Mouse (Mus musculus): ENCODE data around the gene Crhr1. TPM values are rescaled to one million over a fixed set of nuclear protein-coding genes. Genes with fewer than 3 reads are reported as not detected.

The Crhr1 gene
- polyA plus RNA-seq, 1 experiment: not detected

DNA sequence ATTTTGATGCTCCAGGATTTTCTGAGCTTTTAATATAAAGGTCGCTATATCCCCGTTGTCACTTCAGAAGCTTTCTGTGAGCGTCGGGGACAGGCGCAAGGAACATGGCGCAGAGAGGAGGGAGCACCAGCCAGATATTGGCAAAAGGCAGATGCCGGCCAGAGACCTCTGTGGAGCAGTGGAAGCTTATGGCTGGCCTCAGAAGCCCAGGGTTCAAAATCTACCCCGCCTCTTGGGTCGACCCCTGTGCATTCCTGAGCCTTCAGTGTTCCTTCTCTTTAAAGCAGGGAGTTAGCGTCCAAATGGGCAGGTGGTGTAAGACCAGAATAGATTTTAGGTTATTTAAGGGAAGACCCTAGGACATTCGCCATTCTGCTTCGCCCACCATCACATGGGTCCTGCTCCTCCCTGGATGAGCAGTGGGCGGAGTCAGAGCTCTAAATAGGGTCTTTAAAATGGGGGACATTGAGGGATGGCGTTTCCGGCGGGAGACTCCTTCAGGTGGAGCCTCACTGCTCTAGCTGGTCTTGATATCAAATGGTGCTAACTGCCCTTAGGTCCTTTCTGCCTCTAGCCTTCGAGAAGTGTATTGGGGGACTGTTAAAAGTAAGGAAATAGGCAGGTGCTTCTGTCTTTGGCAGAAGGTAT lies 25.7 kb downstream of the Crhr1 start:
- no peaks in the 10 kb centered on the region for H3K36me3 ChIP-seq (ENCODE audit: control insufficient read depth, insufficient read depth)
- H3K4me3 ChIP-seq: peak overlapping the region; percentile 9
- peak overlapping the region; percentile 74 for H3K4me2 ChIP-seq (ENCODE audit: low read depth)
- peaks cover 6% of the 10 kb centered on the region for H3K27me3 ChIP-seq (ENCODE audit: control insufficient read depth, insufficient read depth, insufficient read length)
- H3K79me2 ChIP-seq (ENCODE audit: control insufficient read depth, insufficient read depth): no peaks in the 10 kb centered on the region
- TF ChIP-seq REST (IDR thresholded peaks at IDR 0.05; ENCODE audit: insufficient read depth, insufficient read length) (no peak), POLR2A (IDR thresholded peaks at IDR 0.05; ENCODE audit: insufficient read length, low read depth) (no peak)
- no peak overlapping the region for H3ac ChIP-seq (ENCODE audit: control insufficient read depth, insufficient read length)

DNA sequence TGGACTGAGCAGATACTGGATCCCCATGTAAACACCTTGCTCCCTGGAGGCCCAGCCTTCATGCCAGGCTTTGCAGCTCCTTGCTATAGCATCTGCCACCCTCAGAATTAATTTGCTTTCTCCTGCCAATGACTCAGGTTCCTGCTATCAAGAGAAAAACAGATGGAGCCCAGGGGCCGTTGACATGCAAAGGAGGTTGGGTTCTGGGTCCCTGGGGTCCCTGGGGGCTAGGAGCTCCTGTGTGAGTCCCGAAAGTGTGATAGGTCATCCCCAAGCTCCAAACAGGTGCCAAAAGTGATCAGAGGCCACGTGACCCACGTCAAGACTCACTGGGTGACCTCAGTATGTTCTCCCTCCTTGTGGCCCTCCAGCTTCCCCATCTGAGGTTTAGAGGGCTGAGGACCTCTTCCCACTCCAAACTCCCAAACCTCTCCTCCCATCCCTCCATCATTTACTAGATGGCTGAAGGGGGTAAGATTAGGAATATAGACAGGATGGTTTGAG lies 27.2 kb downstream of the Crhr1 start:
- no peak overlapping the region for H3ac ChIP-seq (ENCODE audit: control insufficient read depth, insufficient read length)
- H3K27me3 ChIP-seq (ENCODE audit: control insufficient read depth, insufficient read depth, insufficient read length): no peaks in the 10 kb centered on the region
- H3K4me3 ChIP-seq: no peak overlapping the region
- H3K36me3 ChIP-seq (ENCODE audit: control insufficient read depth, insufficient read depth): no peaks in the 10 kb centered on the region
- TF ChIP-seq MYOG (IDR thresholded peaks at IDR 0.05; ENCODE audit: control insufficient read depth in 1 of 3, insufficient read depth in 1 of 3, insufficient read length in 2 of 3, low read depth in 2 of 3) (no peak), REST (IDR thresholded peaks at IDR 0.05; ENCODE audit: insufficient read depth, insufficient read length) (no peak)
- no peaks in the 10 kb centered on the region for H3K79me2 ChIP-seq (ENCODE audit: control insufficient read depth, insufficient read depth)
- H3K4me2 ChIP-seq (ENCODE audit: low read depth): no peak overlapping the region

DNA sequence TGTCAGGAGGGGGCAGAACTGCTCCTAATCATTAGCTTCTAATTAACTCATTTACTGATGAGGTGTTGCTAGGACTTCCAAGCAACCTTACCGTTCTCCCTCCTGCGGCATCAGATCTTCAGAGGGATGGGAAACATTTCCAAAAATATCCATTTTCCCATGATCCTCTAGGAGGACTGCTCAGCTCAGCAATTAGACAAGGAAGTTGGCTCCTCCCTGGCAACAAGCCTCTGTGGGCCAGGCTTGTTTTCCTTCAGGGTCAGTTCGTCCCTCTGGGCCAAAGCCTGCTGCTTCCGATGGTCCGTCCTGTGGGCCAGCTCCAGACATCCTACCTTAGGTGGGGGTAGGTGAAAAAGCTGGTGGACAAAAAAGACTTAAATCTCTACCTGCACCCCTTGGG lies 28.5 kb downstream of the Crhr1 start:
- H3ac ChIP-seq (ENCODE audit: control insufficient read depth, insufficient read length): no peak overlapping the region
- no peak overlapping the region for H3K4me2 ChIP-seq (ENCODE audit: low read depth)
- TF ChIP-seq REST (IDR thresholded peaks at IDR 0.05; ENCODE audit: insufficient read depth, insufficient read length): no peak
- H3K27me3 ChIP-seq (ENCODE audit: control insufficient read depth, insufficient read depth, insufficient read length): no peaks in the 10 kb centered on the region
- H3K4me3 ChIP-seq: no peak overlapping the region
- H3K36me3 ChIP-seq (ENCODE audit: control insufficient read depth, insufficient read depth): no peaks in the 10 kb centered on the region
- H3K79me2 ChIP-seq (ENCODE audit: control insufficient read depth, insufficient read depth): no peaks in the 10 kb centered on the region

GRCm38 (mm10) chr11:104164257-104164656 lies 31.6 kb downstream of the Crhr1 start:
- H3ac ChIP-seq (ENCODE audit: control insufficient read depth, insufficient read length): no peak overlapping the region
- H3K4me2 ChIP-seq (ENCODE audit: low read depth): no peak overlapping the region
- no peaks in the 10 kb centered on the region for H3K79me2 ChIP-seq (ENCODE audit: control insufficient read depth, insufficient read depth)
- TF ChIP-seq E2F4 (IDR thresholded peaks at IDR 0.05; ENCODE audit: insufficient read depth): no peak
- TF ChIP-seq MYOD1 (IDR thresholded peaks at IDR 0.05; ENCODE audit: control insufficient read depth in 1 of 3, insufficient read length in 2 of 3, low read depth in 2 of 3): no peak
- no peak for TF ChIP-seq TCF3 (IDR thresholded peaks at IDR 0.05; ENCODE audit: insufficient read length, low read depth)
- no peak for TF ChIP-seq POLR2AphosphoS2 (IDR thresholded peaks at IDR 0.05; ENCODE audit: insufficient read length, low read depth)
- no peak for TF ChIP-seq CEBPB (IDR thresholded peaks at IDR 0.05; ENCODE audit: insufficient read depth, poor library complexity, severe bottlenecking)
- no peak for TF ChIP-seq MYOG (IDR thresholded peaks at IDR 0.05; ENCODE audit: control insufficient read depth in 1 of 3, insufficient read depth in 1 of 3, insufficient read length in 2 of 3, low read depth in 2 of 3)
- TF ChIP-seq USF1 (IDR thresholded peaks at IDR 0.05; ENCODE audit: low read depth): no peak
- TF ChIP-seq MAX (IDR thresholded peaks at IDR 0.05; ENCODE audit: low read depth): no peak
- no peak for TF ChIP-seq SRF (IDR thresholded peaks at IDR 0.05; ENCODE audit: control insufficient read depth, insufficient read length, low read depth)
- no peak for TF ChIP-seq REST (IDR thresholded peaks at IDR 0.05; ENCODE audit: insufficient read depth, insufficient read length)
- peaks cover 7% of the 10 kb centered on the region for H3K27me3 ChIP-seq (ENCODE audit: control insufficient read depth, insufficient read depth, insufficient read length)
- H3K4me3 ChIP-seq: no peak overlapping the region
- H3K36me3 ChIP-seq (ENCODE audit: control insufficient read depth, insufficient read depth): no peaks in the 10 kb centered on the region

- TF ChIP-seq MYOD1 (IDR thresholded peaks at IDR 0.05; ENCODE audit: control insufficient read depth in 1 of 3, insufficient read length in 2 of 3, low read depth in 2 of 3) (no peak), TCF3 (IDR thresholded peaks at IDR 0.05; ENCODE audit: insufficient read length, low read depth) (no peak), POLR2AphosphoS2 (IDR thresholded peaks at IDR 0.05; ENCODE audit: insufficient read length, low read depth) (no peak), MYOG (IDR thresholded peaks at IDR 0.05; ENCODE audit: control insufficient read depth in 1 of 3, insufficient read depth in 1 of 3, insufficient read length in 2 of 3, low read depth in 2 of 3) (no peak), USF1 (IDR thresholded peaks at IDR 0.05; ENCODE audit: low read depth) (no peak), REST (IDR thresholded peaks at IDR 0.05; ENCODE audit: insufficient read depth, insufficient read length) (no peak), POLR2A (IDR thresholded peaks at IDR 0.05; ENCODE audit: insufficient read length, low read depth) (no peak), E2F4 (IDR thresholded peaks at IDR 0.05; ENCODE audit: insufficient read depth) (no peak), CEBPB (IDR thresholded peaks at IDR 0.05; ENCODE audit: insufficient read depth, poor library complexity, severe bottlenecking) (no peak), SRF (IDR thresholded peaks at IDR 0.05; ENCODE audit: control insufficient read depth, insufficient read length, low read depth) (no peak), MAX (IDR thresholded peaks at IDR 0.05; ENCODE audit: low read depth) (no peak), TCF12 (IDR thresholded peaks at IDR 0.05; ENCODE audit: insufficient read depth, poor library complexity, severe bottlenecking) (no peak)
- no peak overlapping the region for H3ac ChIP-seq (ENCODE audit: control insufficient read depth, insufficient read length)
- H3K4me3 ChIP-seq: no peak overlapping the region
- no peak overlapping the region for H3K4me2 ChIP-seq (ENCODE audit: low read depth)
- no peaks in the 10 kb centered on the region for H3K79me2 ChIP-seq (ENCODE audit: control insufficient read depth, insufficient read depth)
- H3K27me3 ChIP-seq (ENCODE audit: control insufficient read depth, insufficient read depth, insufficient read length): peaks cover 54% of the 10 kb centered on the region
- no peaks in the 10 kb centered on the region for H3K36me3 ChIP-seq (ENCODE audit: control insufficient read depth, insufficient read depth)
Measured at GRCm38 (mm10) chr11:104171281-104171781, 38.7 kb downstream of the Crhr1 start.
